Mouse (Mus musculus): ENCODE data around the gene Klf16.

Gene Klf16

DNA sequence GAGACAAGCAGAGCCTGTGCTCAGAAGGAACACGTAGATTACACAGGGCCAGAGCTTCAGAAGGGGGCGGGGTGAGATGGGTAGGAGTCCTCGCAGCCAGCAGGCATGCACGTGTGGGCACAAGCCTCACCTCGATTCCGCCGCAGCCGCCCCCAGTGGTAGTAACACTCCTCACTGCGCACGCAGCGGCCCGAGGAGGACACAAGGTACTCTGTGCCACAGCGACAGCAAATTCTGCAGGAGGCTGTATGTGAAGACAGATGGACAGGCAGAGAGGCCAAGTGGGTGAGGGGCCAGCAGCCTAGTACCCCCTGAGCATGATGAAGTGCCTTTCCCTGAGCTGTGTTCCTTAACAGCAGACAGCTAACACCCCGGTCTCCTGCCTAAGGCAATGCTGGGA is 33.2 kb downstream of the Klf16 start:
- in situ Hi-C loops (cut with MboI), result no loop called here

DNA sequence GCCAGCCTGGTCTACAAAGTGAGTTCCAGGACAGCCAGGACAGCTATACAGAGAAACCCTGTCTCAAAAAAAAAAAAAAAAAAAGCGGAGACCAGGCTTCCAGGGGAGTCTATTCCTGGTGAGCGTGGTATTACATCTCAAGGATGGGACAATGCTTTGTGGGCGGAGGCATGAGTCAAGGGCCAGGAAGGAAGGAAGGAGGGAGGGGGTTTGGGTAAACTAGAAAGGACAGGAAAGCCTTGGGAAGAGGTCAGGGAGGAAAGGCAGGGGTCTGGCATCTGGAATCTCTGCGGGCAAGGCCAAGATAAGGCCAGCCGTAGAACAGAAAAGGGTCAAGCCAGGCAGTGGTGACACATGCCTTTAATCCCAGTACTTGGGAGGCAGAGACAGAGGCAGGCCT is 37.6 kb downstream of the Klf16 start:
- in situ Hi-C loops (cut with MboI), result no loop called here

DNA sequence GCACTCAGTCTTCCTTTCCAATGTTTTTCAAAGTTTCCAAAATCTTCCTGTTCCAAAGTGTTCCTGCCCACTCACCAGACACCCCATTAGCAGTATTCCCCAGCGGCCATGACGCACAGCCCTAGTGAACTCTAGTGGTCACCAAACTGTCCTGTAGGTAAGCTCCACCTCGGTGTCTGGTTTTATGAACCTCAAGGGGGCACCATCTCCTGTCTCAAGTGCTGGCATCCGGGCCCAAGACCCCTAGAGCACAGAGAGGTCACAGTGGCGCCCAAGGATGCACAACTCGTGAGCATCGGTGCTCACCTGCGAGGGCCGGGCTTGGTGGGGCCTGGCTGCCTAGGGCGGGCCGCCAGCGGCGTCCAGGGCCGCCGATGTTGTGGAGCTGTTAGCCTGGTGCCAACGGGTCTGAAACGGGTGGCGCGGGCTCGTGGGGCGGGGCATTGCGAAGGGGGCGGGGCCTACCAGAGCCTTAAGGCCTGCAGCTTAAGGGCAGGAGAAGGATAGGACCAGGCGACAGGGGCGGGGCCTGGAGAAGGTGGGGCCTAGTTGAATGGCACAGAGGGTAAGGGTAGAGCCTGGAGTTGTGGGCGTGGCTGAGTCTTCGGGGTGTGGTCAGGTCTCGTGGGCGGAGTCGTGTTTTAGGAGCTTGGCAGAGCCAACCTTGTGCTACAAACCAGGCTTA is 38.3 kb downstream of the Klf16 start, which contains the start of gene Atp8b3:
TSS of gene Atp8b3 (minus strand) at position 415 of the 685 bp plus-strand sequence.
- in situ Hi-C loops (cut with MboI), result no loop called here

DNA sequence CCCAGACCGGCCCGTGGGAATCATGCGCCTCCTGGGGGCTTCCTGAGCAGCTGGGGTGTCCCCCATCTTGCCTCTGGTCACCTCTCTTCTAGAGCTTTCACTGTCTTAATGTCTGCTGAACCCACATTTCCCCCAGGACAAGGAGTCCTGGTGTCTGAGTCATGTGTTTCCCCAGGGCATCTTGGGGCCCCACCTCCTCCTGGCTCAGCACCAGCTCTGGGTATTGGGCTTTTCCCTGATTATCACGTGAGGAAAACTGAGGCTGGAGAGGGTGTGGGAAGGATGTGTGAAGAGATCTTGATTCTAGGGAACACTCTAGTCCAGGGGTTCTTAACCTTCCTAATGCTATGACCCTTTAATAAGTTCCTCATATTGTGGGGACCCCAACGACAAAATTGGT is 38.9 kb downstream of the Klf16 start:
- in situ Hi-C loops (cut with MboI), result no loop called here

DNA sequence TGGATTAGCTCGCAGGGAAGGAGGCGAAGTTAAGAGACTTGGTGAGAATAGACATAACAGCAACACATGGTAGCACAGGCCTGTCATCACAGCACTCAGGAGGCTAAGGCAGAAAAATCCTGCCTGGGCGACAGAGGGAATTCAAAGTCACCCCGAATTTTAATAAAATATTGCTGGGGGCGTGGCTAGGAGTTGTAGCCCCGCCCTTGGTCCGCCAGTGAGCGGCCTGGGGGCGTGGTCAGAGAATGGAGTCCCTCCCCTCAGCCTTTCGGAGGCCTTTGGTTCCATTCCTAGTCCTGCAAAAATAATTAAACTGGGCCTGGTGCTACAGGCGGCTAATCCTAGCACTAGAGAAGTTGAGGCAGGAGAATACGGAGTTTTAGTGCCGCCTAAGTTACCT is 41.4 kb downstream of the Klf16 start:
- in situ Hi-C loops (cut with MboI), result no loop called here

DNA sequence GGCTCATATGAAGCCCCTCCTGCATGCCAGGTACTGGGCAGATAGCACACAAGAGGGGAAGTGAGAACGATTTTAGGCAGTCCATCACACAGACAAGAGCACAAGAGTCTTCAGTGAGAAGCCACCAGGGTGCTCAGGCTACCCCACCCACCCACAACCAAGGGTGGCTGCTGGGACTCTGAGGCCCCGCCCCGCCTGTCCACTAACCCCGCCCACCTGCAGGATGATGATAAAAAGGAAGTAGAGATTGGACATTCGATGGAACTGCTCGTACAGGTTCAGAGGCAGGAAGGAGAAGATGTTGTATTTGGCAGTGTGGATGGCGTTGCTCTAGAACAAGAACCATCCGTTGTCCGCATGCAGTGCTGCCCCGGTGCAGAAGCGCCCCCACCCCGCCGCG is 42.0 kb downstream of the Klf16 start:
- in situ Hi-C loops (cut with MboI), result no loop called here

DNA sequence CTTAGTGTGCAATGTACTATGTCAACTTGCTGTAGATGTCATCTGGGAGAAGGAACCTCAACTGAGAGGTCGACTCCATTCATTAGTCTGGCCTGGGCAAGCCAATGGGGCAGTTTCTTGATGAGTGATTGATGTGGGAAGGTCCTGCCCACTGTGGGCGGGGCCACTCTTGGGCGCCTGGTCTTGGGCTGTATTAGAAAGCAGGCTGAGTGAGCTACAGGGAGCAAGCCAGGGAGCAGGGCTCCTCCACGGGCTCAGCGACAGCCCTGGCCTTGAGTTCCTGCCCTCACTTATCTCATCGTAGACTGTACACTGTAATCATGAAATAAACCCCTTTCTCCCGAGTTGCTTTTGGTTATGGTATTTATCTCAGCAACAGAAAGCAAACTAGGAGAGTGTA is 43.4 kb downstream of the Klf16 start:
- in situ Hi-C loops (cut with MboI), result no loop called here

DNA sequence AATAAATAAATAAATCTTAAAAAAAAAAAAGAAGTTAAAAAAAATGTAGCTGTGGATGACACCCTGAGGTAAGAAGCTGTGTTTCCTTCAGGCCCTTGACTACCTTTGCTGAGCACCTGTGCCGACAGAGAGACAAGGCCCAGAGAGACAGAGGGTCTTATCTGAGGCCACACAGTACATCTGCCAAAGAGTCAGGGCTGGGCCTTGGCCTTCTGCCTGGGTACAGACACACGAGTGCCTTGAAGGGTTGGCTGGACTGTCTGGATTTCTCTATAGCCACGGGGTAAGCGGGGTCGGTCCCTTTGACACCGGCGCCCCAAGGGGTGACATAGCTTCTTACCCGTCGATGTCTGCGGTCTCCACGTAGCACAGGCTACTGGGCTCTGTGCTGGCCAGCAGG is 44.3 kb downstream of the Klf16 start:
- in situ Hi-C loops (cut with MboI), result no loop called here

DNA sequence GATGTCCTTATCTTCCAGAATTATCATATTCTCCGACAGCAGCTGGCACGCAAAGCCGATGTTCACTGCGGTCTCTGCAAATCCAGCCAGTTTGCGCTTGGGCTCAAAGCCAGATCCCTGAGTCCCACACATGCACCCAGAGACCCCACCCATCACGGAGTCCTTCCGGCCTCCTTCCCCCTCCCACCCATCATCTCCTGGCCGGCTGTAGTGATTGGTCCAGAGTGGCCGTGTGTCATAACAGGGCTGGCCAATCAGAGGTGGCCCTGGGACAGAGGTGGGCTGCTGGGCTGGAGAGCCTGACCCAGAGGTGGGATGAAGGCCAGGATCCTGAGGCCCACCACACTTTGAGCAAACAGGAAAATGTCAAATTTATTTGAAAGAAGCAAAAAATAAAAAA is 50.9 kb downstream of the Klf16 start:
- in situ Hi-C loops (cut with MboI), result no loop called here

DNA sequence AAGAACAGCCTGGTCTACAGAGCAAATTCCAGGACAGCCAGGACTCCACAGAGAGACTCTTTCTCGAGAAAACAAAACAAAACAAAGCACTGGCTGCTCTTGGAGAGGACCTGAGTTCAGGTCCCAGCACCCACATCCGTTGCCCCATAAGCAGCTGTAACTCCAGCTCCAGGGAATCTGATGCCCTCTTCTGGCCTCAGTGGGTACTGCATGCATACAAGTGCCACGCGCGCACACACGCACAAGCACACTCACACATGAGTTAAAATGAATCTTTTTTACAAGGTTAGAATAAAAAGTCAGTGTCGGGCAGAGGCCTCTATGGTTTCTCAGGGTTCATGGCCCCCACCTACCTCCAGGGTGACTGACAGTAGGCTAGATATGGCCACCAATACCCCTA is 53.8 kb downstream of the Klf16 start:
- in situ Hi-C loops (cut with MboI), result no loop called here

DNA sequence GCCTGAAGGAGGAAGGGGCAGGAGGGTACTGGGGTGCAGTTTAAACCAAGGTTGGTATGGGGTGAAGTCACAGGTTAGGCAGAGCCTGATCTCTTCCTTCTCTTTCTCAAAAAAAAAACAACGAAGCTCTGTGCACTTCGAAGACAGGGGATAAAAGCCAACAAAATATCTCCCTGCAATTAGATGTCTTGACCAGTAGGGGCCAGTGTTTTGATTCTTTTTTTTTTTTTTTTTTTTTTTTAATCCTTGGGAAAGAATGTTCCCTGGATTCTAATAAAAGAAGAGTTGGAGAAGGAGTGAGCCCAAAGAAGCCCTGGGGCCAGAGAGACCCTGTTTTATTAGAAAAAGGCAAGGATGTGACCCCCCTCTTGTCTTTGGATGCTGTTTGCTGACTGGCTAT is 57.8 kb downstream of the Klf16 start:
- in situ Hi-C loops (cut with MboI), result no loop called here

Data from mature B cell (primary cell).